Mouse (Mus musculus) naive thymus-derived CD4-positive, alpha-beta T cell, adult 5 months (primary cell): ENCODE data around the gene Sap30. TPM values are rescaled to one million over a fixed set of nuclear protein-coding genes. Genes with fewer than 3 reads are reported as not detected.

Experiments
- polyA plus RNA-seq: library from polyadenylated mRNA; unstranded; fragments of 100-300 nt; shearing (Covaris generic); gene quantifications from one replicate; pipeline ENCODE4 v1.2.1, GENCODE M21; 2017

Gene Sap30
- polyA plus RNA-seq, result 12.0 TPM

GRCm38 (mm10) chr8:57487441-57488155 lies at the start of gene Sap30:
Gene Sap30, minus strand, starts transcription at chr8:57487860.

DNA sequence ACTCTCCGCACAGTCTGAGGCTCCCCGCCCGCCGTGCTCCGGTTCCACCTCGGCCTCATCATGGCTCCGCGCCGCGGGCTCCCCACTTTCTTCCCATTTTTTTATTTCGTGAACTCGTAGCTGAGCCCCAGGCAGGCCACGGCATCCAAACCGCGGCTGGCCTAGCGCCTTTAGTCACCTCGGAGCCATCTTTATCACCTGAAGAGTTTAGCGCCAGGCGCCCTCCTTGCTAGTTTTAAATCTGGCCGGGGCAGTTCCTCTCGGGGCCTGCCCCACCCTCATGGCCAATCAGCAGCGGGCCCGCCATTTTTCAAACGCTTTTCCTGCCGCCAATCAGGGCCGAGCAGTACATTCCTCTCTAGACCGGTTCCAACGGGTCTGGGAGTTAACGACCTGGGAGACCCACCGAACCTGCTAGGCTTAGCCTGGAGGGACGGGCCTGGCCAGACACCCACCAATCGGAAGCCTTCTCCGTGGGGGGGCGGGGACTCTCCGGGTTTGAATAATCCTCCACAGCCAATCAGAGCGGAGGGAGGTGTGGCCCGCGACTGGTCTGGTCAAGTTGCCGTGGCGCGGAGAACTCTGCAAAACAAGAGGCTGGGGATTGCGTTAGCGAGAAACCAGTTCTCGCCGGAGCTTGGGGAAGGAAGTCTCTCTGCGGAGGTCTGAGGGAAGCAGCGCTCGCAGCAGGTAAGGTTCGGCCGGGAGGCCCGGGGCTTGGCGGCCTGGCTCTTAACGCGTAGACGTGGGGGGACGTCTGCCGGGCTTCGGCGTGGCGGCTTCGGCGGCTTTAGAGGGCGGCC lies 23.9 kb upstream of the Sap30 start, which contains the start of gene Hmgb2:
Gene Hmgb2, plus strand, starts transcription at position 592 of the 803 bp plus-strand sequence.

GRCm38 (mm10) chr8:57455765-57456164 lies 31.9 kb downstream of the Sap30 start, which contains the start of gene Scrg1:
Gene Scrg1, plus strand, starts transcription at chr8:57455923.

Other genes starting within 250 kb of the Sap30 start
- gene Hand2, start 166.9 kb downstream of the Sap30 start, polyA plus RNA-seq, result not detected
- not detected for gene Scrg1, start 31.9 kb downstream of the Sap30 start, polyA plus RNA-seq
- 55.9 TPM for gene Hmgb2, start 24.0 kb upstream of the Sap30 start, polyA plus RNA-seq
- 46.3 TPM for gene Galnt7, start 165.2 kb upstream of the Sap30 start, polyA plus RNA-seq